Mouse (Mus musculus) urinary bladder, adult 2 months (tissue): Measurements from ENCODE around the gene Mapk11. TPM values are rescaled to one million over a fixed set of nuclear protein-coding genes. Genes with fewer than 3 reads are reported as not detected.

Source experiments
- DNase-seq: peaks from one replicate; pipeline ENCODE4 v3.0.0; 2022; ENCODE audit warnings: low spot score
- polyA plus RNA-seq: library from polyadenylated mRNA; depleted of rRNA; stranded (reverse); fragments of >200 nt; gene quantifications from 2 replicates; pipeline ENCODE4 v1.2.3, GENCODE M21; 2012

Mapk11 gene
- polyA plus RNA-seq, 1 experiment = 7.5 TPM

- DNase-seq = peak; percentile 59
Measured at GRCm38 (mm10) chr15:89140659-89141252, 8.7 kb downstream of the Mapk11 start, which contains the start of gene Mapk12. Mapk12 (minus strand) TSS chr15:89140703.

GRCm38 (mm10) chr15:89140048-89140658 lies 9.3 kb downstream of the Mapk11 start:
- peak; percentile 65 for DNase-seq

DNA sequence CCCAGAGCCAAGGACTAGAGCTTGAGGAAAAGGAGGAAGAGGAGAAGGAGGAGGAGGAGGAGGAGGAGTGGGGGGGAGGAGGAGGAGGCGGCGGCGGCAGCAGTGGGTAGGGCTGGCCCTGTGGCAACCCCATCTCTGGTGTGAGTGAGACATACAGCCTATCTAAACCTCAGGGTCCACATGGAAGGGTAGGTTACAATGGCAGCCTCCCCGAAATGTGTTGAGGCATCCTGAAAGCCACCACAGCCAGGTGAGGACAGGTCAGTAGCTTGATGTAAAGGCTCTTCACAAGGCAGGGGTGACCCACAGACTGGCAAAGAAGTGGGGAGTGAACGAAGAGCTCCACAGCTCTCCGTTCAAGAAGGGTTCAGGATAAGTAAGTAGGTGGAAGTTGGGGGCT lies 10.9 kb downstream of the Mapk11 start:
- no peak for DNase-seq

- no peak for DNase-seq
Measured at GRCm38 (mm10) chr15:89138046-89138405, 11.4 kb downstream of the Mapk11 start.

DNA sequence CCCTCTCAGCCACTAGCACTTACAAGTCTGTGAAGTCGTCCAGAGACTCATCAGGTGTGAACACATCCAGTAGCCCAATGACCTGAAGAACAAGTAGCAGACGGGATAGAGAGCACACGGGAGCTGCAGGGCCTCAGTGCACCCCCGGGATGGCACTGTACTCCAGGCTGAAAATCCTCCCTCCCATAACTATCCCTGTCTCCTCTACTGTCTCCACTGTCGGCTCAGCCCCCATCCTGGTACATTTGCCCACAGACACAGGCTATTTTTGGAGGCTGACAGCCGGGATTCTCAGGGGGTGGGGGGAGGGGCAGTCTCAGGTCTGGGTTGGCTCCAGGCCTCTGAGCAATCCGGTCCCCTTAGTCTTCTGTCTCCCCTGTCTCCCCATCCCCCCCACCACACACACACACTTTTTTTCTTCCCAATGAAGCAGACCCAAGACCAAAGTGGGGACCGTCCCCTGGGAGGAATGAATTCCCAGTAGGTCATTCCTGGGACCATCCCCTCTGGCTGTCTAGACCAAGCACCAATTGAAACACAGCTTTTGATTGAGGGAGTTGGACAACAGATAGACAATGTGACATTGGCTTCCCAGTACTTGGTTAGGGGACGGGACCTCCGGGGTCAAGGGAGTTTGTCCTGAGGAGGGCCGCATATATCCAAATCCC lies 11.9 kb downstream of the Mapk11 start:
- no peak for DNase-seq

DNA sequence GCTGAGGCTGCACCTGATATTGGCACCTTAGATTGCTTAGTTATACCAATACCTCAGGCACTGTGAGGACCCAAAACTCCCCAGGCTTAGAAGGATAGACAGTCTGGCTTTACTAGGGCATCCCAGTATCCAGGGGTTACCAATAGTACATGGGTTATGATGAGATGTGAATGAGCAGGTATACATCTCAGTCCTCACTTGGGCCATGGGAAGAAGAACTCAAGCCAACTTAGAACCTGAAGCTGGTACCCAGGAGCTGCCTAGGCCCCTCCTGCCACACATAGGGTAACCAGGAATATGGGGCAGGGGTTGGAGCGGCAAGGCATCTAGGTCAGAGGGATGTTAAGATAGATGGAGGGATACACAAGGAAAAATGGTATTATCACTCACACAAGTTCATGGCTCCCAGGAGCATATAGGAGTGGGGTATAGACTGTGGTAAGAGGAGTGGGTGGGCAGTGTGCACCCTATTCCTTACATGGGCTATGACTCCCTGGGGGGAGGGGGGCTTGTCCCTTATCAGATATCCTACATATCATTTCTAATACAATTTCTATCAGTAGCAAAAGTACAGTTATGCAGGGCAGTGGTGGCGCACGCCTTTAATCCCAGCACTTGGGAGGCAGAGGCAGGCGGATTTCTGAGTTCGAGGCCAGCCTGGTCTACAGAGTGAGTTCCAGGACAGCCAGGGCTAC lies 12.8 kb downstream of the Mapk11 start:
- no peak for DNase-seq

GRCm38 (mm10) chr15:89131316-89131715 lies 18.1 kb downstream of the Mapk11 start:
- no peak for DNase-seq

- DNase-seq = no peak
Measured at GRCm38 (mm10) chr15:89130245-89130644, 19.2 kb downstream of the Mapk11 start.

GRCm38 (mm10) chr15:89128382-89129350 lies 20.8 kb downstream of the Mapk11 start, which contains the start of gene Hdac10:
Hdac10 (minus strand) TSS chr15:89128700.
- peak; percentile 78 for DNase-seq

DNA sequence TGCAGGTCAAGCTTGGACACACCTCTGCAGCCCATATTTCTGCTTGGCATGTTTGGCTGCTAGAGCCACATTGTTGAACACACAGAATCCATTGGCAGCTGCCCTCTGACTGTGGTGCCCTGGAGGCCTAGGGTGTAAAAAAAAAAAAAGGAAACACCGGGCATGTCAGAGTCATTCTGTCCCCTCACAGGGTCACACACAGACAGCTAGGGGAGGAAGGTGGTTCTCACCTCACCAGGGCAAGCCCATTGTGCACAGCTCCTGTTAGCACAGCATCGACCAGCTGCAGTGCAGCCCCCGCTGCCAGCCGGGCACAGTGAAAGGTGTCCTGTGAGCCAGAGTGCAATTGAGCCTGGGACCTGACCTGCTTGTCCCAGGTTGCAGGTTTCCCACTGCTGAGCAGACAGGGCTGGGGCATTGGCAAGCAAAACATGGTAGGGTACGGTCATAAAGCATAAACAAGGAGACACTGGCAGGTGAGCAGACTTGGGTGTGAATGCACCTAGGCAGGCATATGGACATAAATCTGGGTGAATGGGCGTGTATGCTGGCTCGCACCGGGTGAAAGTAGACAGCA lies 22.0 kb downstream of the Mapk11 start:
- no peak for DNase-seq

GRCm38 (mm10) chr15:89126622-89127021 lies 22.8 kb downstream of the Mapk11 start:
- no peak for DNase-seq

- DNase-seq = no peak
Measured at GRCm38 (mm10) chr15:89125351-89125750, 24.1 kb downstream of the Mapk11 start.

GRCm38 (mm10) chr15:89124312-89124711 lies 25.1 kb downstream of the Mapk11 start:
- DNase-seq = no peak

DNA sequence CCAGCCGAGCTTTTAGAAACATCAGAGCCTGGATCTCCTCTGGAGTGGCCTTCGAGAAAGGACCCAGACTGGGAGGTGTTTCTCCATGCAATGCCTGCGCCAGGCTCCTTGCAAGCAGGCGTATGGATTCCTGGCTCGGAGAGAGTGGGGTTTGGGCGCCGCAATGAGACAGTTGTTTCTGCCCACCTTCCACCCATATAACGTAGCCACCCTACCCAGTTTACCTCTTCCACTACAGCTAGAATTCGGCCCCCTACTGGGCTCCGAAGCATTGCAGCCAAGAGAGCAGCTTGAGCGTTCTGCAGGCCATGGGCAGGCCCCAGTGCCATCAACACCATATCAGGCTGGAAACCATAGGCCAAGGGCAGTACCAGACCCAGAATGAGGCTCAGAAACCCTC lies 25.8 kb downstream of the Mapk11 start:
- no peak for DNase-seq

- DNase-seq = peak; percentile 84
Measured at GRCm38 (mm10) chr15:89122649-89123366, 26.6 kb downstream of the Mapk11 start, which contains the start of gene Tubgcp6. Tubgcp6 (minus strand) TSS chr15:89123112.

DNA sequence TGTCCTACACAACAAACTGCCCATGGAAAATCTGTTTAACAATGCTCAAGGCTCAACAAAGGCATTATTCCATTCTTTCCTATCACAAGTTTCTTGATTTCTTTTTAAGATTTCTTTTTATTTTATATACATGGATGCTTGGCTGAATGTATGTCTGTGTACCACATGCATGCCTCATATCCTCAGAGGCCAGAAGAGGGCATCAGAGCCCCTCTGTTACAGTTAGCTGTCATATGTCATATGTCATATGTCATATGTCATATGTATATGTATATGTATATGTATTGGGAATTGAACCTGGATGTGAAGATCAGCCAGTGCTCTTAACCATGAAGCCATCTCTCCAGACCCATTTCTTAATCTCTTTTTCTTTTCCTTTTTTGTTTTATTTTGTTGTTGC lies 31.4 kb downstream of the Mapk11 start:
- no peak for DNase-seq

DNA sequence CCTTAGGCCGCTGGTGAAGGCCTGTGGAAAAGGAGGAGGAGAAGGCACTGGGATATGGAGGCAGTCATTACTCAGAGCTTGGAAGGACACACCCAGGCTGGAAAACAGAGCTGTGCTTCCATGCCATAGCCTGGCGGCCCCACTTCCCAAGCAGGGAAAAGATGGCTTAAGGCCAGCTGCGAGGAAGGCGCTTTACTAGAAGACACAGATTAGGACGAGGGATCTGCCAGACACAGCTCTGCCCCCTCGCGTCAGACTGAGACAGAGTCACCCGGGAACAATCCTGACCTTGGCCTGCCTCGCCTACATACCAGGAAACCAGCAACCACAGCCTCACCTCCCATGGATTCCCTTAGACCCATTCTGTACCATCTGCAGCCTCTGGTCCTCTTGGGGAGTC lies 39.3 kb downstream of the Mapk11 start:
- no peak for DNase-seq

- DNase-seq = no peak
Measured at GRCm38 (mm10) chr15:89106976-89107375, 42.5 kb downstream of the Mapk11 start.

DNA sequence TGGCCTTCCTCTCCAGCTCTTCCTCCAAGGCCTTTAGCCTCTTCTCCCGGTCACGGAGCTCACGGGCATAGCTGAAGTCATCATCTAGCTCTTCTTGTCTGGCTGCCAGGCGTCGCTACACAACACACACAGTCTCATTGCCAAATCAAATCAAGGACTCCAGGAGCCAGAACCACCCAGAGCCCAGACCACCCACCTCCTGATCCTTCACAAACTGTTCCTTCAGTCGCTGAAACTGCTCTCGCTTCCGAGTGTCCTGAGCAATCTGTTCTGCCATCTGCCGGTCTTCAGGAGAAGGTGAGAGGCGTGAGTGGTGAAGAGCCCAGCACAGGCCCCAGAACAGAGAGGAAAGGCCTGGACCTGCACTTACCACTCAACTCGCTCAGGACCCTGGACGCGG lies 43.4 kb downstream of the Mapk11 start:
- no peak for DNase-seq

DNA sequence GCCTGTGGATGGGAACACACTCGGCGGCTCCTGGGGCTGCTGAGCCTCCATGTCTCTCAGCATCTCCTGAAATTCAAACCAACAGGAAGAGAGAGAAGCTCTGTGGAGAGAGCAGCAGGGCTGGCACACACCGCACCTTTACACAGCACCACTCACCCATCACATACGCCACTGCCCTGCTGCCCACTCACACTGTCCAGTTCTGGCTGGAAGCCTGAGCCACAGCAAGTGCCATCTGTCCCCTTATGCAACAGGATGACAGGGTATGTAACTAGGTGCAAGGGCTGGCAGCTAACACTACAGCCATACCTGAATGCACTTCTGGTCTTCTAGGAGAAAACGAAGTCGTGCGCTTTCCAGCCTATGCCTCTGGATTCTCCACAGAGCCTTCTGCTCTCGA lies 45.0 kb downstream of the Mapk11 start:
- no peak for DNase-seq
